Mouse (Mus musculus) hindbrain, embryonic 15.5 days (tissue): ENCODE data around the gene Git2. TPM values are rescaled to one million over a fixed set of nuclear protein-coding genes. Genes with fewer than 3 reads are reported as not detected.

Experiments
- ATAC-seq: fragments of 200-750 bp; cut with Nextera tagmentation; 2 replicates; pipeline ENCODE4 v1.8.0; 2017; ENCODE audit warnings: low read depth, moderate number of reproducible peaks, moderate TSS enrichment; ENCODE audit not compliant: low FRiP score
- H3K27ac ChIP-seq: fragments of 300-500 bp; sonication (generic); replicated peaks from 2 replicates; pipeline ENCODE4 v1.5.1; 2015; ENCODE audit warnings: mild to moderate bottlenecking, inconsistent platforms
- H3K27me3 ChIP-seq: fragments of 300-500 bp; sonication (generic); 2 replicates; pipeline ENCODE4 v1.6.1; 2015; ENCODE audit warnings: control low read depth, inconsistent platforms
- H3K36me3 ChIP-seq: fragments of 300-500 bp; sonication (generic); 2 replicates; pipeline ENCODE4 v1.6.1; 2015; ENCODE audit warnings: control low read depth, inconsistent platforms
- H3K4me1 ChIP-seq: fragments of 300-500 bp; sonication (generic); replicated peaks from 2 replicates; pipeline ENCODE4 v1.6.1; 2015; ENCODE audit warnings: control low read depth, inconsistent platforms
- H3K4me2 ChIP-seq: fragments of 300-500 bp; sonication (generic); 2 replicates; pipeline ENCODE4 v1.6.1; 2015; ENCODE audit warnings: moderate library complexity, mild to moderate bottlenecking, inconsistent platforms
- H3K4me3 ChIP-seq: fragments of 300-500 bp; sonication (generic); 2 replicates; pipeline ENCODE4 v1.5.1; 2015; ENCODE audit warnings: mild to moderate bottlenecking, inconsistent platforms
- H3K9ac ChIP-seq: fragments of 300-500 bp; sonication (generic); 2 replicates; pipeline ENCODE4 v1.6.1; 2015; ENCODE audit warnings: inconsistent platforms
- H3K9me3 ChIP-seq: fragments of 300-500 bp; sonication (generic); 2 replicates; pipeline ENCODE4 v1.6.1; 2016; ENCODE audit warnings: control low read depth, inconsistent platforms
- WGBS: fragments of 180-500 bp; shearing (Covaris S2); methylation state at CpG from one replicate; pipeline ENCODE4 v1.1.7; 2015; 5-methylcytosine and 5-hydroxymethylcytosine counted together
- polyA plus RNA-seq: library from polyadenylated mRNA; unstranded; fragments of >200 nt; fragmentation: Nextera tagmentation; extraction: Ambion mirVana; gene quantifications from 2 replicates; pipeline ENCODE4 v1.2.1, GENCODE M21; 2015

Git2 gene
- polyA plus RNA-seq, 1 experiment from 2014 or later = 52.8 TPM

DNA sequence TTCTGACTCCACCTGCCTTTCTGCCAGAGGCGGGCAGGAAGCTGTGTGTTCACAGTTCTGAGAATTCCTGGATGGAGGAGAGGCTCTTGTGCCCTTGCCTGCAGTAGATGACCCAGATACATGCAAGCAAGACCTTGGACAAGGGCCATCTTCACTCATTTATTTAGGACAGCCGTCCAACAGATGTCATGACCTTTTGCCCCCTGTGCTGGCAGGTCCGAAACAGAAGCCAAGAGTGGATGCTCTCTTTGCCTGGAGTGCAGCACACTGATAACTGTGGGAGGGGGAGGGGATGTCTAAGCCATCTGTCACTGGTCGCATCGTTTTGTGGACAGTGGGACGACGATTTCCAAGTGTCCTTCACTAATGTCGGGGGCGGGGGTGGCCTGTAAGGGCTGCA is 19.9 kb upstream of the Git2 start:
- Histone ChIP-seq H3K36me3 (peaks cover 56% of the 10 kb centered on the region), H3K9me3 (no peaks in the 10 kb centered on the region)

DNA sequence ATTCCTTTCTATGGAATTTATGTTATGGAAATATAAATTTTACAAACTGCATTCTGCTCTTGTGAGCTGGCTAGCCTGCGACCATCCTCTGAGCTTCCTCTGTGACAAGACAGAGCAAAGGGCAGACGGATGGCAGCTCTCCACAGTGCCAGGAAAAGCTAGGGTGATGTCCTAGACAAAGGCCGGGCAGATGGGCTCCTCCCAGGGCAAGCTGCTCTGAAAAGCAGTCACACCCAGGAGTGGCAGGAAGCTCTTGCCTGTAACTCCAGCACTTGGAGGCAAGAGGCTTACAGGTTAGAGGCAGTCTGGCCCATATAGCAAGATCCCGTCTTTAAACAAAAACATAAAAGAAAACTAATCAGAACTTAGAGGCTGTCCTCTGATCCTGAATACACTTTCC is 19.3 kb upstream of the Git2 start:
- Histone ChIP-seq H3K36me3 (peaks cover 52% of the 10 kb centered on the region), H3K4me1 (peaks cover 25% of the 10 kb centered on the region), H3K9ac (no peak overlapping the region), H3K27ac (0 out of 2 replicates have a peak overlapping the region, but pooled peaks have one; percentile 21), H3K9me3 (no peaks in the 10 kb centered on the region), H3K4me2 (no peak overlapping the region), H3K27me3 (no peaks in the 10 kb centered on the region), H3K4me3 (no peak overlapping the region)
- 45% methylated on average over 4 of the region's 4 CpGs for WGBS
- ATAC-seq = no peak

More for the DNA sequence above, 19.9 kb upstream of the Git2 start:
- H3K4me3 ChIP-seq = no peak overlapping the region
- H3K9ac ChIP-seq = no peak overlapping the region
- 26% methylated on average over 9 of the region's 9 CpGs for WGBS
- no peak overlapping the region for H3K4me2 ChIP-seq
- ATAC-seq = no peak
- 0 out of 2 replicates have a peak overlapping the region, but pooled peaks have one; percentile 21 for H3K27ac ChIP-seq
- H3K4me1 ChIP-seq = peaks cover 25% of the 10 kb centered on the region
- H3K27me3 ChIP-seq = no peaks in the 10 kb centered on the region

DNA sequence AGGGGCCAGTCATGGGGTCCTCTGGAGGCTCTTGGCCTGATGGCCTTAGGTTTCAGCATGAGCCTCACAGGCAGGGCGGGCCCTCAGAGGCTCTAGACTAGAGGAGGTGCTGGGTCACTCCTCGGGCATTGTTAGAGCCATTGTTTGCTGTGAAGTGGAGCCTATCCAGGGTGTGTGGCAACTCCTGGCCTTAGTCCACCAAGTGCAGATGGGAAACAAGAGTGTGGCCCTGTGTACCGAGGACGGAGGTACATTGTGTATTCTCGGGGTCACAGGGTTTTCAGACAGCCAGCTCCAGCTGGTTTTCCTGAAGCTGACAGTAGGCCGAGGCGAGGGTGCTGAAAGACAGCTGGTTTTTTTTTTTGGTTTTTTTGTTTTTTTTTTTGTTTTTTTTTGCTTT is 18.0 kb upstream of the Git2 start:
- H3K9ac ChIP-seq = no peak overlapping the region
- peaks cover 54% of the 10 kb centered on the region for H3K36me3 ChIP-seq
- no peaks in the 10 kb centered on the region for H3K27me3 ChIP-seq
- no peaks in the 10 kb centered on the region for H3K9me3 ChIP-seq
- H3K27ac ChIP-seq = no peak overlapping the region
- no peak overlapping the region for H3K4me3 ChIP-seq
- H3K4me1 ChIP-seq = peaks cover 25% of the 10 kb centered on the region
- H3K4me2 ChIP-seq = no peak overlapping the region
- ATAC-seq = no peak
- 64% methylated on average over 7 of the region's 7 CpGs for WGBS

DNA sequence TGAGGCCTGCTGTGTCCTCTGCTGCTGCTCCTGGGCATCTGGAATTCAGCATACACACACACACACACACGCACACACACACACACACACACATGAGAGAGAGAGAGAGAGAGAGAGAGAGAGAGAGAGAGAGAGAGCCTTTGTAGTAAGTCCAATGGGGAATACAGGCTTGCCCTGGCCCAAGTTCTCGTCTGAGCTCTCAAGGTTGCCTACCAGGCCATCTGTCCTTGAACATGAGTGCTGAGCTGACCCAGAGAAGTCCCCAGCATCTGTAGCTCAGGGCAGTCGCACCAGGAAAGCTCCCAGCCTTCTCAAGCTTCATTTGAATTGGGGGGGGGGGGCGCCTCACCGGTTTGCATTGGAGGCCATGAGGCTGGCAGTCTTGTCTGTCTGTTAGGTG is 9.9 kb upstream of the Git2 start:
- ATAC-seq = no peak
- Histone ChIP-seq H3K9me3 (no peaks in the 10 kb centered on the region), H3K27ac (peak overlapping the region; percentile 25; the same call in 1 of the 2 replicates), H3K27me3 (no peaks in the 10 kb centered on the region), H3K4me1 (peaks cover 16% of the 10 kb centered on the region), H3K9ac (no peak overlapping the region), H3K4me2 (no peak overlapping the region), H3K36me3 (peaks cover 18% of the 10 kb centered on the region), H3K4me3 (no peak overlapping the region)
- 70% methylated on average over 5 of the region's 5 CpGs for WGBS

DNA sequence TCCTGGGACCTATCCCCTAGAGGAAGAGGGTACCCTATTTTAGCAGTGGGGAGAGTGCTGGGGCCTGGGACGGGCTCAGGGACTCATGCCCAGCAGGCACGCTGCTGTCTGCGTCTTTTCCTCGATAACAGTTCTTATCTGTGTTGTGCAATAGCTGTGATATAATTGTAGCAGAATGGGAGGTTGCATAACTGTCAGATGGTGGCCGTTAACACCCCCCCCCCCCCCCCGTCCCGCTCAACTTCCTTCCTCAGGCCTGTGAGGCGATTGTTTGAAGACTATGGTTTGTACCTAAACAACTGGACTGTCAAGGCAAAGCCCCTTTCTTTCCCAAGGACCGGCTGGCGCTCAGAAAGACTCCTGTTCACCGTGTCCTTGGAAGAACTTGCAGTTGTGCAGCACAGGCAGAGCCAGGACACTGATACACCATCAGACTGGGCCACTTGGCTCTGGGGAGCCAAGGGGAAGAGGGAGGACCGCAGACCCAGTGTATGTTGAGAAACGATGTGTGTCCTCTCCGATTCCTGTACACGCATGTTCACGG is 9.4 kb upstream of the Git2 start:
- Histone ChIP-seq H3K4me2 (no peak overlapping the region), H3K27ac (peak overlapping the region; percentile 25), H3K36me3 (peaks cover 18% of the 10 kb centered on the region), H3K4me3 (no peak overlapping the region), H3K4me1 (peaks cover 20% of the 10 kb centered on the region), H3K9ac (no peak overlapping the region), H3K27me3 (no peaks in the 10 kb centered on the region), H3K9me3 (no peaks in the 10 kb centered on the region)
- WGBS = 81% methylated on average over 16 of the region's 16 CpGs
- ATAC-seq = no peak

DNA sequence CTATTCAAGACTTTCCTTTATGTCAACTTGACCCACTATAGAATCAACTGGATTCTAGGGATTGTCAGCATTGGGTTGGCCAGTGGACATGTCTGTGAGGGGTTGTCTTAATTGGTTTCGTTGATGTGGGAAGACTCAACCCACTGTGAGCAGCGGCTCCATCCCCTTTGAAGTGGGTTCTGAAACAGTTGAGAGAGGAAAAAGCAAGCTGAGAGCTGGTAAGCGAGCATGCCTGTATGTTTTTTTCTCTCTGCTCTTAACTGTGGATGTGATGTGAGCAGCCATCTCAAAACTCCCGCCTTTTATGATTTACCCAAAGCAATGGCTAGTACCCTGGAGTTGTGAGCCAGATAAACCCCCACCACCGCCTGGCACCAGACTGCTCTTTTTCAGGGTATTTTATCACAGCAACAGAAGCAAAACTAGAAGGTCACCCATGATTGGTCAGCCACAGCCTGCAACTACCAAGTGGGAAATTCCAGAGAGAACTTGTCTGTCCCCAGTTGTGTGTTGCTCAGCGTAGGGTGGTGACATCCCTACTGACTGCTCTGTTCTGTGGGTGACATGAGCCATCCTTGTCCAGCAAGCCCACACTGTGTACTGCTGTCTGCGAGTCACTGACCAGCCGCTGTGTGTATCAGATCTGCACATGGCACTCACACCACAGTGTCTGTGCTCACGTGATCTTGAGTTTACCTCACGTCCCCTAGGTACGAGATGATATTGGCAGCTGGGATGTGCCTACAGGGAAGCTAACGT is 8.3 kb upstream of the Git2 start:
- 86% methylated on average over 12 of the region's 12 CpGs for WGBS
- Histone ChIP-seq H3K4me2 (no peak overlapping the region), H3K9ac (no peak overlapping the region), H3K4me3 (no peak overlapping the region), H3K27ac (no peak overlapping the region), H3K4me1 (peaks cover 23% of the 10 kb centered on the region), H3K36me3 (peaks cover 7% of the 10 kb centered on the region), H3K27me3 (no peaks in the 10 kb centered on the region), H3K9me3 (no peaks in the 10 kb centered on the region)
- ATAC-seq = no peak

DNA sequence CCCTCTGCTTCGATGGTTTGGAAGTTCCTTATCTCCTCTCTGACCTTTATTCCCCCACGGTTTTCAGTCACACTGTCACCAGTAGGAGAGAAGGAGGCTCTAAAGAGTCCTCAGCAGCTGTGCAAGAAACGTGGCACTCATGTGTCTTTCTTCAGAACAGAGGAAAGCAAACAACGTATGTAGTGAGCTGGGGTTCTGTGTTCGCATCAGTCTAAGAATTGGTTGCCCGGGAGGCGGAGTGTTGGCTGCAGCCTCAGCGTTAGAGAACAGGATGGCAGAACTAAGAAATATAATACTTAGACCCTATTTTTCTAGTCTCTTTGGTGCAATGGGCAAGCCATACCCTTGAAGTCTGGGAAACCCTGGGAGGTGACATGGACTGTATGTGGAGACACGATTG is 7.7 kb upstream of the Git2 start:
- H3K36me3 ChIP-seq = peaks cover 7% of the 10 kb centered on the region
- H3K9me3 ChIP-seq = no peaks in the 10 kb centered on the region
- no peak overlapping the region for H3K4me2 ChIP-seq

DNA sequence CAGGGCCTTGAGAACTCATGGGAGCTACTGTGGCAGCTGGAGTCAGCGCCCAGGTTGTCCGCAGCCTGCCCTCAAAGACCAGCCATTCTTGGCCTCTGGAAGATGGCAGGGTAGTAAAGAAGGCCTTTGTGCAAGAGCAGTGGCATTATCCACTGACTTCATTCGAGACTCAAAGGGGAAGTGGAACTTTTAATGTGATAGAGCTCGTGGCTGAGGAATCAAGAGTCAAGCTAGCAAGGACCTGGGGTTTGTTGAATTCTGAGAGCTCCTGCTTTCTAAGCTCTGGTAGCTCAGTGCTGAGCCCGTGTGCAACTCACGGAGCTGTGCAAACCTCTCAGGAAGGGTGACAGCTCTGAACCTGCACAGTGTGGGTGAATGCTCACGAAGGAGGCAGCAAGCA is 5.6 kb upstream of the Git2 start:
- Histone ChIP-seq H3K36me3 (no peaks in the 10 kb centered on the region), H3K9me3 (no peaks in the 10 kb centered on the region), H3K4me3 (no peak overlapping the region), H3K27ac (no peak overlapping the region), H3K9ac (no peak overlapping the region), H3K4me2 (no peak overlapping the region), H3K4me1 (peaks cover 48% of the 10 kb centered on the region), H3K27me3 (no peaks in the 10 kb centered on the region)
- ATAC-seq = no peak
- 89% methylated on average over 7 of the region's 7 CpGs for WGBS

More for the DNA sequence above, 7.7 kb upstream of the Git2 start:
- Histone ChIP-seq H3K27ac (no peak overlapping the region), H3K9ac (no peak overlapping the region), H3K4me3 (no peak overlapping the region), H3K27me3 (no peaks in the 10 kb centered on the region), H3K4me1 (peaks cover 28% of the 10 kb centered on the region)
- 86% methylated on average over 9 of the region's 9 CpGs for WGBS
- ATAC-seq = no peak

DNA sequence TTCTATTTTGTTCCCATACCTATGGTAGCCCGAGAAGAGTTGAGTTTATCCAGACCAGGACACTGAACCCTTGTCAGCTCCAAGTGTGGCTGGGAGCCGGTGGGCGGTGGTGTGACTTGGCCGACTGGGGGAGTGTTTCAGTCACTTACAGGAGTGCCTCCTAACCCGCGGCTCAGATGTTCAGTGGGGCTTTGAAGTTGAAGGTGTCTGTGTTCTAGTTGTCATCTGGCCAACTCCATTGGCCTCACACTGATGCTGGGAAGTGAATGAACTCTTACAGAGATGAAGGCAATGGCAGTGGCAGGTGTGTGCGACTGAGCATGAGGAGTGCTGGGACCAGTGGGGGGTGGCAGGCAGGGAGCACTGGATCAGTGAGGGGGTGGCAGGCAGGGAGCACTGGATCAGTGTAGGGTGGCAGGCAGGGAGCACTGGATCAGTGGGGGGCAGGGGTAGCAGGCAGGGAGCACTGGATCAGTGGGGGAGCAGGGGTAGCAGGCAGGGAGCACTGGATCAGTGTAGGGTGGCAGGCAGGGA is 4.7 kb upstream of the Git2 start:
- Histone ChIP-seq H3K36me3 (no peaks in the 10 kb centered on the region), H3K4me2 (no peak overlapping the region), H3K27ac (no peak overlapping the region), H3K9me3 (no peaks in the 10 kb centered on the region), H3K4me3 (no peak overlapping the region), H3K9ac (no peak overlapping the region), H3K27me3 (no peaks in the 10 kb centered on the region), H3K4me1 (peaks cover 51% of the 10 kb centered on the region)
- ATAC-seq = no peak
- 81% methylated on average over 7 of the region's 7 CpGs for WGBS

DNA sequence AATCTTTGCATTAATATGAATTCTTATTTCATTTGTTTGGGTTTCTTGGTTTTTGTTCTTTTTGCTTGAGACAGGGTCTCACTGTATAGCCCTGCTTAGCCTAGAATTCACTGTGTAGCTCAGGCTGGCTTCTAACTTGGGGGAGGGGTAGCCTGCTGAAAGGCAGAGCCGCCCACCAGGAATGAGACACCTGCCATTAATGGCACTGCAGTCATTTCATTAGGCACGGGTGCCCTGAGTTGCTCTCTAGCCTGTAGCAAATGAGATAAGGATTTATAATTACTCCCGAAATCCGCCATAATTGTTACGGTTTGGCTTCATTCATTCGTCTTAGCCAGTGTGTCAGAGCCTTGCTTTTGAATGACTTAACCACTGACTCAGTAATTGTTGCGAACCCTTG is 857 bp upstream of the Git2 start:
- 49% methylated on average over 7 of the region's 7 CpGs for WGBS
- Histone ChIP-seq H3K27me3 (no peaks in the 10 kb centered on the region), H3K4me1 (peaks cover 56% of the 10 kb centered on the region), H3K36me3 (no peaks in the 10 kb centered on the region), H3K9ac (peak overlapping the region; percentile 100), H3K9me3 (no peaks in the 10 kb centered on the region), H3K27ac (0 out of 2 replicates have a peak overlapping the region, but pooled peaks have one; percentile 99), H3K4me2 (peak overlapping the region; percentile 75), H3K4me3 (peak overlapping the region; percentile 98)
- ATAC-seq = no peak

DNA sequence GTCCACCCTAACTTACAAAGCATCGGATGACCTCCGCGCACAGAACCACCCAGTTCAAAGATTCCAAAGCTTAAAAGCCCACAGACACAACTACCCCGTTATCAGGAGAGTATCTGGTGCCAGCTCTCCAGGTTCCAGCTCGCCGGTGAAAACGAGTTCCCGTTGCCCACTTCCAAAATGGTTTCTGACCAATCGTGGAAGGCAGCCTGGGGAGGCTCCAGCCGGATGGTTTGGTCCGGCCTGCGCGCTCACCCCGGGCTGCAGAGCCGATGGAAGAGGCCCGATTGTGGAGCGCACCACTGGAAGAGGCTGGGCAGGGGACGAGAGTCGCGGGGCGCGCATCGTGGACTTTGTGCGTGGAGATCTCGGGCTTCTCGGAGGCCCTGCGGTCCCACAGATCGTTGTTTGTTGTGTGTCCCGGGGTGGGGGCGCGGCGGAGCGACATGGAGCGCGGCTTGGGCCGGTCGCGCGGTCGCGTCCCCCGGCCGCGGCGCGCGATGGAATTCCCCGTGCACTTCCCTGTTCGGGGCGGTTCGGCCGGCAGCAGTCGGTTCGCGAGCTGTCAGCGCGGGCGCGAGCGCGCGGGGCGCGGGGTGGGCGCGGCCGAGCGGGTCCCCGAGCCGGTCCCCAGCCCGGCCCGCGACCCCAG is 790 bp downstream of the Git2 start, which contains the start of gene Ankrd13a:
Gene Ankrd13a (plus strand): TSS at position 275 of the 649 bp plus-strand sequence.
- no peaks in the 10 kb centered on the region for H3K36me3 ChIP-seq
- H3K9me3 ChIP-seq = no peaks in the 10 kb centered on the region
- H3K4me1 ChIP-seq = peaks cover 59% of the 10 kb centered on the region
- WGBS = under 1% methylated on average over 65 of the region's 73 CpGs
- ATAC-seq = peak; percentile 88
- H3K27ac ChIP-seq = peak within 1 kb of the TSS; percentile 99
- H3K4me3 ChIP-seq = peak within 1 kb of the TSS; percentile 98
- H3K9ac ChIP-seq = peak within 1 kb of the TSS; percentile 100
- H3K27me3 ChIP-seq = no peaks in the 10 kb centered on the region
- H3K4me2 ChIP-seq = peak within 1 kb of the TSS; percentile 75

DNA sequence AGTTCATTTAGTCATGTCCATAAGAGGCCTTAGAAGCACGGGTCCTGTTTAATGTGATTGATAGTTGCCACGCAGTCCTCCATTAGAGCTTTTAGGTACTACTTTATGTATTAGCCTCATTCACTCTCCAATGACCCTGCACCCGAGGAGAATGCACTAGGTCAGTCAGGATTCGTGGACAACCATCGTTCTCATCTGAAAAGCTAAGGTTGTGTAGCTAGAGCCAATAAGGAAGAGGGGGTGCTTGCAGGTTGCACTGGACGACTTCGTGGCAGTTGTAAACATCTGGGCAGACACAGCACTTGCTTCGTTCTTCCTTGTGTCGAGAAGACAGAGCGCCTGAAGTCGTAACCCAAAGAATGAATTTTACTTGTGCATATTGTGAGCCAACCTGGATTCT is 1.5 kb downstream of the Git2 start:
- no peaks in the 10 kb centered on the region for H3K36me3 ChIP-seq
- H3K4me1 ChIP-seq = peaks cover 57% of the 10 kb centered on the region
- no peaks in the 10 kb centered on the region for H3K27me3 ChIP-seq
- peak overlapping the region; percentile 99 for H3K27ac ChIP-seq
- H3K4me2 ChIP-seq = peak overlapping the region; percentile 75
- no peaks in the 10 kb centered on the region for H3K9me3 ChIP-seq
- 1% methylated on average over 11 of the region's 11 CpGs for WGBS
- ATAC-seq = peak; percentile 24; the same call in 1 of the 2 replicates
- peak overlapping the region; percentile 98 for H3K4me3 ChIP-seq
- peak overlapping the region; percentile 100 for H3K9ac ChIP-seq
